In genomic region chr11:33803093-33803492, GRCm38 (mm10) we compare ENCODE assay signal across 17 mouse cellular contexts.
"Had no signal": no experiment of that assay in that cellular context is flagged by ENCODE, and none has a peak within 500 bp of the region (broad histone marks: within the 10 kb centered on the region; RNA-seq: fewer than 3 reads in every experiment).

No protein-coding gene starts in this region.

- H3K4me3 ChIP-seq: midbrain, embryonic 10.5 days; midbrain, embryonic 12.5 days; myocyte; neural tube, embryonic 13.5 days; neural tube, embryonic 15.5 days; stomach, embryonic 15.5 days had no signal

- H3K4me2 ChIP-seq: lung, embryonic 14.5 days; midbrain, embryonic 12.5 days; neural tube, embryonic 13.5 days; neural tube, embryonic 15.5 days; stomach, embryonic 15.5 days had no signal

- H3K36me3 ChIP-seq: midbrain, embryonic 10.5 days; midbrain, embryonic 12.5 days; neural tube, embryonic 13.5 days; neural tube, embryonic 15.5 days; stomach, embryonic 15.5 days had no signal

- H3K27me3 ChIP-seq: midbrain, embryonic 12.5 days; neural tube, embryonic 13.5 days; neural tube, embryonic 15.5 days; stomach, embryonic 15.5 days had no signal

- ATAC-seq: midbrain, embryonic 16.5 days had no signal

- DNase-seq: lung, adult 18-20 months; lung, embryonic 14.5 days; lung, postnatal 10 days; lung, postnatal 4 days; midbrain, embryonic 14.5 days; right cerebral cortex, postnatal 14 days; thymus, adult 2 months; thymus, postnatal 25 days; thymus, postnatal 4 days had no signal

- H3K27ac ChIP-seq: midbrain, embryonic 10.5 days; midbrain, embryonic 12.5 days; neural tube, embryonic 13.5 days; neural tube, embryonic 15.5 days; stomach, embryonic 15.5 days; stomach, postnatal 0 days had no signal

- H3K9ac ChIP-seq: lung, embryonic 14.5 days; midbrain, embryonic 12.5 days; neural tube, embryonic 13.5 days; neural tube, embryonic 15.5 days; stomach, embryonic 15.5 days had no signal

- H3K9me3 ChIP-seq: midbrain, embryonic 10.5 days; midbrain, embryonic 12.5 days; neural tube, embryonic 13.5 days; neural tube, embryonic 15.5 days; stomach, embryonic 15.5 days had no signal

- H3K4me1 ChIP-seq: stomach, embryonic 15.5 days had no signal
